Mouse (Mus musculus) olfactory bulb, adult 2 months (tissue): ENCODE measurements around the gene Kcnj1.

ENCODE experiments used
- CTCF ChIP-seq: fragments of 200-500 bp; IDR thresholded peaks from 2 replicates; pipeline ENCODE4 v1.5.1; 2012; ENCODE audit warnings: low read depth, mild to moderate bottlenecking, low read length, moderate library complexity; ENCODE audit not compliant: insufficient read depth
- POLR2A ChIP-seq: fragments of 200-500 bp; IDR thresholded peaks from 2 replicates; pipeline ENCODE4 v1.6.1; 2012; ENCODE audit warnings: mild to moderate bottlenecking, low read depth, low read length, moderate library complexity; ENCODE audit not compliant: insufficient read depth

DNA sequence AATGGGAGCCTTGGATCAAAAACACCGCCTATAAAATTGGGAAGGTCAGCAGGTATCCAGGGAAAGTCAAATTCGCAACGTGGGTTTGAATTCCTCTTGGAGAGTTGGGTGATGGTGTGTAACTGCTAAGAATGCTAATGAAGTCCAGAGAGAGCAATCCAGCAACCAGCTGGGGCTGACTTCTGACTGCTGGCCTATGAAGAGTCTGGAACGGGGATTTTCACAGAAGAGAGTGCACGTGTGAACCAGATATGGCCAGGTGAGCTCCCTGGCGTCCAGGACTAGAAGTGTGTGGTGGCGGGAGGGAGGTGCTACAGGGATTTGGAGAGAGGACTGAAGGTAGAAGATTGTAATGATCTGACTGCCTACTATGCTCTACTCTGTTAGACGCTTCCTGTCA, 24.2 kb upstream of the Kcnj1 start:
- TF ChIP-seq CTCF (no peak), POLR2A (no peak)
